Mouse (Mus musculus) bone marrow, adult 2 months (tissue): ENCODE data around the gene Car4.

ENCODE experiments used
- CTCF ChIP-seq: fragments of 200-500 bp; IDR thresholded peaks from 2 replicates; pipeline ENCODE4 v1.5.1; 2011; ENCODE audit warnings: low read length, control low read depth; ENCODE audit not compliant: control insufficient read depth, insufficient read depth
- POLR2A ChIP-seq: fragments of 200-500 bp; IDR thresholded peaks from 2 replicates; pipeline ENCODE4 v1.6.1; 2011; ENCODE audit warnings: low read depth, mild to moderate bottlenecking, control low read depth, low read length, borderline replicate concordance; ENCODE audit not compliant: control insufficient read depth

DNA sequence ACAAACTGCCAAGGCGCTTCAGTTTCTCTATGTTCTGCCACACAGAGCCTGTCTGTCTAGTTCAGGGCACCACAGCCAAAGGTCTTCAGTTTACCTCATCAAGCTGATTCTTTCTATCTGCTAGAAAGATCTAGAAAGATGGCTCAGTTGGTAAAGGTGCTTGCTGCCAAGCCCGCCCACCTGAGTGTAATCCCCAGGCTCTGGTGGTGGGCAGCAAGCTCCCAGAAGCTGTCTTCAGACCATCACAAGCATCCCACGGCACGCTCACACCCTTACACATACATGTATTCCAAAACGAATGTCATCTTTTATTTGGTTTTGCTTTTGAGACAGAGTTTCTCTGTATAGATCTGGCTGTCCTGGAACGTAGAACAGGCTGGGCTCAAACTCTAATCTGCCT is 49.1 kb upstream of the Car4 start:
- no peak for TF ChIP-seq CTCF
- TF ChIP-seq POLR2A, result no peak
